Comparison of ENCODE assay signal across 26 mouse cellular contexts in the genomic region with DNA sequence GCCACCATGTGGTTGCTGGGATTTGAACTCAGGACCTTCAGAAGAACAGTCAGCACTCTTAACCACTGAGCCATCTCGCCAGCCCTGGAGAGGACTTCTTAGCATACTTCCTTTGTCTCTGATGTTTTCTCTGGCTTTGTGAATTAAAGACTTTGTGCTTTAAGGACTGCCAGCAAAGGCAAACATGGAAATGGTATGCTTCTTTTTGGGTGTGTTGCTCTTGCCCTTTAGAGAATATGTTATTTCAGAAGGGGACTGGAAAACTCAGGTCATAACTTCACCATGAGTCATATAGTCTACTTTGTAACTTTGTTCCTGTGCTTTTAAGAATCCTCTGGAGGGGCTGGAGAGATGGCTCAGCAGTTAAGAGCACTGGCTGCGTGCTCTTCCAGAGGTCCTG. TPM values are rescaled to one million over a fixed set of nuclear protein-coding genes. Genes with fewer than 3 reads are reported as not detected.
DNase-seq lines count a peak whose midpoint lies in the region; ATAC-seq and TF ChIP-seq lines count a peak whose summit lies in the region.
"Had no signal": no experiment of that assay in that cellular context is flagged by ENCODE, and none has a peak within 500 bp of the region (broad histone marks: within the 10 kb centered on the region; RNA-seq: fewer than 3 reads in every experiment).

No protein-coding gene starts in this region.

- H3K36me3 ChIP-seq in kidney, postnatal 0 days (ENCODE audit: insufficient read depth, low read length) = no peaks in the 10 kb centered on the region
- H3K36me3 ChIP-seq: embryonic facial prominence, embryonic 15.5 days; forebrain, embryonic 10.5 days; hindbrain, embryonic 12.5 days; limb, embryonic 12.5 days had no signal

- no peak for TF ChIP-seq CTCF in kidney, postnatal 0 days (IDR thresholded peaks at IDR 0.05; ENCODE audit: low read depth)

- H3K4me1 ChIP-seq in kidney, postnatal 0 days (replicated peaks; ENCODE audit: insufficient read depth, low read length) = no peaks in the 10 kb centered on the region

- ATAC-seq in kidney, postnatal 0 days (replicated peaks; ENCODE audit: low FRiP score, low read depth) = no peak
- ATAC-seq: forebrain, embryonic 16.5 days; liver, postnatal 0 days had no signal

- DNase-seq in kidney, postnatal 0 days (ENCODE audit: low spot score) = peak; percentile 12
- DNase-seq in kidney, postnatal 10 days = no peak
- DNase-seq in 3T3-L1 (ENCODE audit: low read depth, low spot score) = peak; percentile 94
- peak; percentile 21 for DNase-seq in CD4-positive helper T cell, adult 2 months (ENCODE audit: low read depth, low spot score)
- peak; percentile 56 for DNase-seq in fibroblast of lung, adult 2 months (ENCODE audit: low read depth)
- no peak for DNase-seq in thymus, postnatal 36 days
- DNase-seq in kidney, postnatal 25 days = no peak
- DNase-seq: adrenal gland, postnatal 36 days; cerebellum, postnatal 36 days; embryo, embryonic 11 days; gastrocnemius, postnatal 25 days; heart, adult 2 months; kidney, adult 2 months; kidney, postnatal 14 days; layer of hippocampus, postnatal 36 days; liver, postnatal 0 days; thymus, adult 18-20 months; thymus, postnatal 4 days had no signal

- no peak overlapping the region for H3K4me2 ChIP-seq in kidney, postnatal 0 days (ENCODE audit: low read length)
- H3K4me2 ChIP-seq: embryonic facial prominence, embryonic 15.5 days; hindbrain, embryonic 12.5 days; limb, embryonic 12.5 days; liver, embryonic 11.5 days; midbrain, embryonic 11.5 days had no signal

- no peak overlapping the region for H3K9ac ChIP-seq in kidney, postnatal 0 days (ENCODE audit: low read depth, low read length)
- H3K9ac ChIP-seq: embryonic facial prominence, embryonic 15.5 days; hindbrain, embryonic 12.5 days; limb, embryonic 12.5 days; liver, postnatal 0 days had no signal

- no peaks in the 10 kb centered on the region for H3K27me3 ChIP-seq in kidney, postnatal 0 days (ENCODE audit: insufficient read depth, low read length)
- H3K27me3 ChIP-seq: embryonic facial prominence, embryonic 15.5 days; hindbrain, embryonic 12.5 days; limb, embryonic 12.5 days had no signal

- H3K27ac ChIP-seq in kidney, postnatal 0 days = no peak overlapping the region
- H3K27ac ChIP-seq: embryonic facial prominence, embryonic 15.5 days; forebrain, embryonic 10.5 days; heart, adult 2 months; hindbrain, embryonic 12.5 days; layer of hippocampus, adult 2 months; limb, embryonic 12.5 days had no signal

- no peak overlapping the region for H3K4me3 ChIP-seq in kidney, postnatal 0 days (replicated peaks; ENCODE audit: low read depth, low read length)
- H3K4me3 ChIP-seq: embryonic facial prominence, embryonic 15.5 days; forebrain, embryonic 10.5 days; heart, adult 2 months; hindbrain, embryonic 12.5 days; layer of hippocampus, adult 2 months; limb, embryonic 12.5 days had no signal

- H3K9me3 ChIP-seq in kidney, postnatal 0 days (replicated peaks; ENCODE audit: low read length) = no peaks in the 10 kb centered on the region
- H3K9me3 ChIP-seq: embryonic facial prominence, embryonic 15.5 days; forebrain, embryonic 10.5 days; hindbrain, embryonic 12.5 days; limb, embryonic 12.5 days had no signal

- WGBS in kidney, postnatal 0 days = 91% methylated on average over 2 of the region's 2 CpGs

RNA-seq across cellular contexts. Expression of a gene that starts 5.0 kb away (rescaled TPM):
- 11.1 and 14.8 TPM in 2 replicates for polyA plus RNA-seq in kidney, postnatal 0 days (2015; fragmentation: Nextera tagmentation; extraction: Ambion mirVana)

RNA-seq across cellular contexts. Expression of a gene that starts 15.7 kb away (rescaled TPM):
- 195 and 196 TPM in 2 replicates for polyA plus RNA-seq in kidney, postnatal 0 days (2015; fragmentation: Nextera tagmentation; extraction: Ambion mirVana)

RNA-seq across cellular contexts. Expression of a gene that starts 58.4 kb away (rescaled TPM):
- polyA plus RNA-seq in kidney, postnatal 0 days (2015; fragmentation: Nextera tagmentation; extraction: Ambion mirVana) = 20.5 and 20.6 TPM in 2 replicates

Comparison
In these comparisons a context has a peak if more than half of its experiments do, and no peak if none do; other contexts are left out.
1. DNase-seq: peak in kidney, postnatal 0 days (single experiment), 3T3-L1 (single experiment), CD4-positive helper T cell, adult 2 months (single experiment) and fibroblast of lung, adult 2 months (single experiment); none in kidney, postnatal 10 days (single experiment), thymus, postnatal 36 days (0 of 2) and kidney, postnatal 25 days (0 of 2).